Mouse (Mus musculus) erythroid progenitor cell, adult 5-6 weeks (primary cell): ENCODE results near the gene AU021092. TPM values are rescaled to one million over a fixed set of nuclear protein-coding genes. Genes with fewer than 3 reads are reported as not detected.

Experiments
- total RNA-seq, 2 experiments: library from RNA; stranded (forward) in 1 of 2; stranded (reverse) in 1 of 2; fragments of 150-400 nt in 1 of 2; fragments of 186-747, 209-891 nt in 1 of 2; gene quantifications; 2 replicates each; pipeline versions ENCODE4 v1.2.3 to v1.2.4; 2015 to 2017; ENCODE audit warnings: low replicate concordance in 2 of 2

Gene AU021092
- total RNA-seq, 2 experiments from 2014 or later: not detected

Other genes with a start within 250 kb of the AU021092 start
- not detected in 2 replicates for gene Sept12, start 224.4 kb downstream of the AU021092 start, total RNA-seq (2015; ENCODE audit: low replicate concordance)
- 0.39 TPM in 1 of 2 replicates, not detected in the other for gene Sept12, start 224.4 kb downstream of the AU021092 start, total RNA-seq (2017; ENCODE audit: low replicate concordance)
- not detected in 2 replicates for gene Smim22, start 215.0 kb downstream of the AU021092 start, total RNA-seq (2015; ENCODE audit: low replicate concordance)
- not detected in 2 replicates for gene Smim22, start 215.0 kb downstream of the AU021092 start, total RNA-seq (2017; ENCODE audit: low replicate concordance)
- gene Rogdi, start 208.7 kb downstream of the AU021092 start, total RNA-seq (2015; ENCODE audit: low replicate concordance): 13.0 and 19.7 TPM in 2 replicates
- gene Rogdi, start 208.7 kb downstream of the AU021092 start, total RNA-seq (2017; ENCODE audit: low replicate concordance): 4.9 and 10.9 TPM in 2 replicates
- gene Glyr1, start 172.4 kb downstream of the AU021092 start, total RNA-seq (2015; ENCODE audit: low replicate concordance): 28.8 and 47.8 TPM in 2 replicates
- gene Glyr1, start 172.4 kb downstream of the AU021092 start, total RNA-seq (2017; ENCODE audit: low replicate concordance): 45.9 and 49.9 TPM in 2 replicates
- 28.1 and 41.8 TPM in 2 replicates for gene Ubn1, start 172.2 kb downstream of the AU021092 start, total RNA-seq (2015; ENCODE audit: low replicate concordance)
- 50.9 and 75.1 TPM in 2 replicates for gene Ubn1, start 172.2 kb downstream of the AU021092 start, total RNA-seq (2017; ENCODE audit: low replicate concordance)
- gene Ppl, start 89.9 kb downstream of the AU021092 start, total RNA-seq (2015; ENCODE audit: low replicate concordance): not detected in 2 replicates
- gene Ppl, start 89.9 kb downstream of the AU021092 start, total RNA-seq (2017; ENCODE audit: low replicate concordance): not detected in 2 replicates
- not detected in 2 replicates for gene Sec14l5, start 75.2 kb downstream of the AU021092 start, total RNA-seq (2015; ENCODE audit: low replicate concordance)
- not detected in 2 replicates for gene Sec14l5, start 75.2 kb downstream of the AU021092 start, total RNA-seq (2017; ENCODE audit: low replicate concordance)
- gene Nagpa, start 18.3 kb downstream of the AU021092 start, total RNA-seq (2015; ENCODE audit: low replicate concordance): 4.2 and 25.2 TPM in 2 replicates
- gene Nagpa, start 18.3 kb downstream of the AU021092 start, total RNA-seq (2017; ENCODE audit: low replicate concordance): 1.7 and 5.7 TPM in 2 replicates
- 9.7 and 14.7 TPM in 2 replicates for gene Alg1, start 11.3 kb upstream of the AU021092 start, total RNA-seq (2015; ENCODE audit: low replicate concordance)
- 0.83 and 8.2 TPM in 2 replicates for gene Alg1, start 11.3 kb upstream of the AU021092 start, total RNA-seq (2017; ENCODE audit: low replicate concordance)
- gene Eef2kmt, start 33.7 kb upstream of the AU021092 start, total RNA-seq (2015; ENCODE audit: low replicate concordance): 3.6 and 4.2 TPM in 2 replicates
- gene Eef2kmt, start 33.7 kb upstream of the AU021092 start, total RNA-seq (2017; ENCODE audit: low replicate concordance): 1.2 TPM in 1 of 2 replicates, not detected in the other